Mouse (Mus musculus) layer of hippocampus, postnatal 36 days (tissue): ENCODE results near the gene Hes2. TPM values are rescaled to one million over a fixed set of nuclear protein-coding genes. Genes with fewer than 3 reads are reported as not detected.
A peak's percentile ranks its signal among the peaks of the same experiment; 100 is the strongest.

Experiments used
- DNase-seq, 2 experiments: peaks; one replicate each; pipeline ENCODE4 v3.0.0; 2022
- total RNA-seq, 2 experiments: library from RNA; stranded (reverse); gene quantifications; 2 replicates each; pipeline ENCODE4 v1.2.3; 2021

Hes2 gene
- total RNA-seq = not detected

GRCm38 (mm10) chr4:152158585-152159284, at the start of gene Hes2:
Gene Hes2 (plus strand): TSS chr4:152158867.
- no peak for DNase-seq

GRCm38 (mm10) chr4:152109509-152109908, 49.2 kb upstream of the Hes2 start:
- no peak for DNase-seq

GRCm38 (mm10) chr4:152110689-152111088, 48.0 kb upstream of the Hes2 start:
- DNase-seq = no peak

- no peak for DNase-seq
Measured at GRCm38 (mm10) chr4:152112329-152112728, 46.3 kb upstream of the Hes2 start.

GRCm38 (mm10) chr4:152114080-152114479, 44.6 kb upstream of the Hes2 start:
- no peak for DNase-seq

- no peak for DNase-seq
Measured at GRCm38 (mm10) chr4:152115921-152116612, 42.6 kb upstream of the Hes2 start, which contains the start of gene Tnfrsf25. Gene Tnfrsf25 (plus strand): TSS chr4:152115934.

- no peak for DNase-seq
Measured at GRCm38 (mm10) chr4:152117538-152117937, 41.1 kb upstream of the Hes2 start.

GRCm38 (mm10) chr4:152119396-152120292, 39.0 kb upstream of the Hes2 start:
- no peak for DNase-seq

- no peak for DNase-seq
Measured at GRCm38 (mm10) chr4:152120311-152121182, 38.1 kb upstream of the Hes2 start.

- no peak for DNase-seq
Measured at GRCm38 (mm10) chr4:152121183-152121505, 37.5 kb upstream of the Hes2 start.

GRCm38 (mm10) chr4:152124361-152124961, 34.2 kb upstream of the Hes2 start:
- DNase-seq = no peak

- no peak for DNase-seq
Measured at GRCm38 (mm10) chr4:152125161-152126025, 33.3 kb upstream of the Hes2 start.

GRCm38 (mm10) chr4:152126026-152126920, 32.4 kb upstream of the Hes2 start:
- no peak for DNase-seq

- no peak for DNase-seq
Measured at GRCm38 (mm10) chr4:152127884-152128283, 30.8 kb upstream of the Hes2 start.

- DNase-seq = no peak
Measured at GRCm38 (mm10) chr4:152128784-152129183, 29.9 kb upstream of the Hes2 start.

- no peak for DNase-seq
Measured at GRCm38 (mm10) chr4:152129395-152129930, 29.2 kb upstream of the Hes2 start.

GRCm38 (mm10) chr4:152130771-152131653, 27.7 kb upstream of the Hes2 start:
- peak; percentile 53 to 63 for DNase-seq
